Mouse (Mus musculus) cerebellum, postnatal 25 days (tissue): ENCODE measurements at regions not wholly inside any gene's neighbourhood (a gene's known extent, or its start where the extent isn't known, plus 50 kb on each side); places are given as distances from the start of the nearest gene placed in this dataset.
A peak's percentile ranks its signal among the peaks of the same experiment; 100 is the strongest.

Experiments
- DNase-seq, 2 experiments: peaks; one replicate each; pipeline ENCODE4 v3.0.0; 2021; ENCODE audit warnings: mixed read lengths in 2 of 2

DNA sequence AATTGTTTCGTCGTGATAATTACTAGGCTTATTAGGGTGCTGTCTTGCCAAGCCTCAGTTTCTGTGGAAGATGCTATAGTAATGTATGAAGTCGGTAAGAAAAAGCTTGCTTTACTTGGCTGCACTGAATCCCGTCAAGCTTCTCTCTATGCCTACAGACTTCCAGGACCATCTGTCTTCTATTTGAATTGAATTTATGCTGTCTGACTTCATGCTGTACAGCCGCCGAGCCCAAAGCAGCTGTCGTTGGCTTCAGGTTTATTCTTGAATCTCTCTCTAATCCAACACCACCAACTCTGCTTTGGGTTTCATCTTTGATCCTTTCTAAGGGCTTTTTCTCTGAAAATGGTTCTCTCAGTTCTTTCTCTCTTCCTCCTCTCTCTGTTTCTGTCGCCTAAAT, 227.4 kb upstream of the Cnr1 start:
- DNase-seq, result peak in 1 of 2 experiments; percentile 33

DNA sequence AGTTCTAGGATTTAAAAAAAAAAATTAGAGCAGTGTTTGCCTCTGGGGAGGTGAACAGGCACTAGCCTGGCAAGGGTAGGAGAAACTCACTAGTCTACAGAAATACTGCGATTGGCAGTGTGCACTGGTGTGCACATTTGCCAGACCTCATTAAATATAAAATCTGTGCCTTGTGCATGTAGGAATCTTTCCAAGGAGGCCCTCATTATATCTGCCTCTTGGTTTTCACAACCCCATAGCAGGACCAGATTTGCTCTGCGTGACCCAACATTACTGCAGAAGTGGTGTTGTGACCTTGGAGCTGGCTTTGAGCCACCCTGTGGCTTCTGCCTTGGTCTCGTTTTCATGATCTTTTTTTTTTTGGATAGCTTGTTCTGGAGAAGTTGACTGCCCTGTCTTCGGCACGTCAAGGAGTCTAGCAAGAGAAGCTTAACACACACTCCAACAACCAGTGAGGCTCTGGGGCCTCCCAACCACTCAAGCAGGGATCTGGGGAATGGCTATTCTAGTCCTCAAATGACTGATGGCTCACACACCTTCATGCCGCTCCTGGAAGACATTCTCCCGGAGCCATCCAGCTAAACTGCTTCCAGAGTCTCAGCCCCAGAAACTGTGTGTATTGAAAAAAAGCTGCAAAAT, 222.2 kb upstream of the Cnr1 start:
- peak; percentile 42 to 49 for DNase-seq

- no peak for DNase-seq
These were observed 218.7 kb upstream of the Cnr1 start for GRCm38 (mm10) chr4:33705722-33706121.

DNA sequence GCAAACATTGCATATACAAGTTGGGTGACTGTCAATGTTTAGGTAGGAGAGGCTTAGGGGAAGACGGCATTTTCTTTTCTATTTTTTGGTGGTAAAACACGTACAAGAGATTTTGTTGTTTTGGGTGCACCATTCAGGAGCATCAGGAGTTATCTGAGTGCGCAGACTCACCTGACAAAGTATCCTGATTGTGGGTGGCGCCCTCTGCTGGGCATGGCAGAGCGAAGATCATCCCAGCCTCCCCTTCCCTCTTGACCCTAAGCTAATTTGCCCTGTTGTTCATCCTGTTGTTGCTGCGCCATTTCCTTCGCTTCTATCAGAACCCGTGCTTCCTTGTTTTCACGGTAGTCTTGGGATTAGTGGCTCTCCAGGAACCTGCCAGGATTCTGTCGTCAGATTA, 217.6 kb upstream of the Cnr1 start:
- peak in 1 of 2 experiments; percentile 53 for DNase-seq

DNA sequence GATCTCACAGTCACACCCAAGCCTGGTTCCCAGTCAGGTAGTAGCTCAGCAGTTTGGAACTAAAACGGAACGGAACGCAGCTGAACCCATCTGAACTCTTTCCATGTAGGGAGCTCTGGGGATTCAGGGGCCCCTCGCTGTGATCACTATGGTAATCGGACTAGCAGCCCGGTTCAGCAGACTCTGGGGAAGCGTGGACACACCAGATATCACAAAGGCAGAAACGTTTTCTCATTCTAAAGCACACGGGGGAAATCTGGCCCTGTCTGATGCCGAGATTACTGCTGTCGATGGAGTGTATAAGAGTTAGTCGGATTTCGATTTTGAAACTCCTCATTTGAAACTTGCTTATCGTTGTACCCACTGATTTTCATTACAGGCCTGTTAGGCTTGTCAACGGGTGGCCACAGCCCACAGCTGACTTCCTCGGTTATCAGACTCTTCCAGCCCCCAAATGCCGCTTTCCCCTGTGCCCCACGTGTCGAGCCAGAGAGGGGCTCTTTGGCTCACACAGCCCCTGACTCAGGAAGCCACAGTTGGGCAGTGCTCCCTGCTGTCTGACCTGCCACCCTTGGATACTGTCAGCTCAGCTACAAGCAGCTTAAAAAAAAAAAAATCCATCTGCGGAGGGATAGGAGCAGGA, 207.8 kb upstream of the Cnr1 start:
- DNase-seq, result peak in 1 of 2 experiments; percentile 23

- no peak for DNase-seq
These were observed 203.4 kb upstream of the Cnr1 start for GRCm38 (mm10) chr4:33720972-33721371.

GRCm38 (mm10) chr4:33721971-33722370, 202.4 kb upstream of the Cnr1 start:
- peak in 1 of 2 experiments; percentile 1 for DNase-seq

GRCm38 (mm10) chr4:33731837-33732236, 192.6 kb upstream of the Cnr1 start:
- DNase-seq, result no peak

- DNase-seq, result peak in 1 of 2 experiments; percentile 43
These were observed 189.5 kb upstream of the Cnr1 start for GRCm38 (mm10) chr4:33734923-33735322.

GRCm38 (mm10) chr4:33735442-33735966, 188.9 kb upstream of the Cnr1 start:
- DNase-seq, result peak; percentile 43 to 58

- DNase-seq, result peak; percentile 89 to 92
These were observed 188.2 kb upstream of the Cnr1 start for GRCm38 (mm10) chr4:33736061-33736701.

GRCm38 (mm10) chr4:33737337-33737736, 187.1 kb upstream of the Cnr1 start:
- DNase-seq, result no peak

- no peak for DNase-seq
These were observed 186.5 kb upstream of the Cnr1 start for GRCm38 (mm10) chr4:33737859-33738417.

- no peak for DNase-seq
These were observed 185.0 kb upstream of the Cnr1 start for GRCm38 (mm10) chr4:33739211-33739904.

GRCm38 (mm10) chr4:33740982-33741381, 183.4 kb upstream of the Cnr1 start:
- no peak for DNase-seq

GRCm38 (mm10) chr4:33745180-33745579, 179.2 kb upstream of the Cnr1 start:
- no peak for DNase-seq

DNA sequence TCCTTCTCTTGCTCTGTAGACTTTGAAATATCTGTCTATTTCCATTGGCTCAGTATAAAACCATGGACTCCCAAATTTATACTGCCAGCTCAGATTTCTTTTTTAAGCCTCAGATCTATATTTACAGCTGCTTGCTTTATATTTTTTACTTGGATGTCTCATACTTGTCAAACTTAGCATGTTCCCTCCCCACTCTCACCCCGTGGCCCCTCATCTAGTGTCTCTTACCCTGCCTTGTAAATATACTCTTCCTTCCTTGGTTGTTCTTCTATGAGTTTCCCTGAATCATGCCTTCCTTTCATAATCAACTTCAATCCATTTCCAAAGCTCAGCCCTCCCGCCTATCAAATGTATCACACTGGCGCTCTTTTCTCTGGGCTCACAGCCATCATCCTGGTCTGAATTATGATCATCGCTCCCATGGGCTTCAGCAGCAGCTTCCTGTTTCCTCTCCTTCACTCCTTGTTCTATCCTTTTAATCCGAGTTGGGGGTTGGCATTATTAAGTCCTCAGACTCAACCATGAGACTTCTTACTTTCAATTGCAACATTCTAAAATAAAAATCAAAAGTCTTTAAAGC, 177.0 kb upstream of the Cnr1 start:
- DNase-seq, result no peak

DNA sequence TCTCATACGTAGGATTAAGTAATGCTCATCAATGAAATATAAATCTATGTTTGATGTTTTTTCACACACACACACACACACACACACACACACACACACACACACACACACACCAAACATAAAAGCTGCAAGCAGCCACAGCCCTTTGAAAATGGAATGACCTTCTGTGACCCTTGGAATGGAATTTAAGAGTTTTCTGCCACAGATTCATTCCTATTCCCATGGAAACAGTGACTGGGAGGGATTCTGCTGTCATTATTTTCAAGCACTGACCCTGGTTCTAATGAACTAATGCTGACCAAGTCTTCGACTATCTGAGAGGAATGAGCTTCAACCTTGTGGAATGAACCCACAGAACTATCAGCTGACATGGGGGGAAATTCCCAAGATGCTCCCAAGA, 156.7 kb upstream of the Cnr1 start:
- DNase-seq, result no peak

DNA sequence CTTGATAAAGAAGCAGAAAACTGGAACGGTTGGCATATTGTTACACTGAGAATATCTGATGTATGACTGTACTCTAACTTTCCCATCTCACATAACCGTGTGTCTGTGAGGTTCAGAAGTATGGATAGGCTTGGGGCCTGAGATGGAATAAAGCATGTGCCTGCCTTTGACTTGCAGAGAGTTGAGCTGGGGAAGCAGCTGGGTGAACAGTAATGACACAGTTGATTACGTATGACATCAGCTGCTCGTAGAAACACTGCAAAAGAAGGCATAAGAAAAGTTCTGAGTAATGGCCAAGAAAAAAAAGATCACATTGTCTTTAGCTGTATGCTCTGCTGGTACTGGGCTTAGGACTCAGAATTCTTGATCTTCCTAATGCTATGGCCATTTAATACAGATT, 138.4 kb upstream of the Cnr1 start:
- DNase-seq, result no peak

GRCm38 (mm10) chr4:33786958-33787357, 137.4 kb upstream of the Cnr1 start:
- no peak for DNase-seq

GRCm38 (mm10) chr4:33793398-33793797, 131.0 kb upstream of the Cnr1 start:
- peak; percentile 89 to 90 for DNase-seq

DNA sequence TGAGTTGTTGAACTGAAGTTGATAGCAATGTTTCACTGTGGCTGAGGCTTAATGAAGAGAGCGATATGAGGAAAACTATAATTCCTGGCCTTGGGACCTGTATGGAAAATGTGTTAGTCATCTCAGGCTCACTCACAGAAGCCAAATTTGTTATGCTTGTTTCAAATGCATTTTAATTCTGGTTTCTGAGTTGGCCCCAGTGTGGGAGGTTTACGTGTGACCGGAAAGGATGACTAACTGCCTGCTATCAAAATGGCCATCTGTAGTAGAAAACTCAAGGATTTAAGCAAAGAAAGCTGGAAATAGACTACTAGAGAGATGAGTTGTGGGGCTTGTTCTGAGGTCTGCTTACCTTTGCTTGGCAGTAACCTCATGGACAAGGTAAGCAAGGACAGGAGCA, 128.9 kb upstream of the Cnr1 start:
- no peak for DNase-seq

DNA sequence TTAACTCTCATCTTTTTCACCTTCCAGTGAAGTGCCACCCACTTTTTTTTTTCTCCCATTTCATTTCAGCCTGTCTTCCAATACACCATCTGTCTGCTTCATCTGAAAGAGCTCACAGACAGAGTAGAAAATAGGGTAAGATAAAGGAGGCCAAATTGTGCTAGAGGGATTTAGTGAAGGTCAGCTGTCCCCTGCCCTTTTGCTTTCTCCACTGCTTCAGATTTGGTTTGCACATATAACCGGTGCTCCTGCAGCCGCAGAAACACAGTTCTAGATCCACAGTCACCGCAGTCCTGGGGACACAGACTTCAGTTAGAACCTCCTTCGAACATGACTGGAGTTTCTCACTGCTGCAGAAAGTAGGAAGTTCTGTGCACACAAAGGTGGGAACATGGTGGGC, 126.4 kb upstream of the Cnr1 start:
- peak; percentile 41 to 58 for DNase-seq
